Mouse (Mus musculus): ENCODE results near the gene Mad1l1.
A peak's percentile ranks its signal among the peaks of the same experiment; 100 is the strongest.

Gene Mad1l1

DNA sequence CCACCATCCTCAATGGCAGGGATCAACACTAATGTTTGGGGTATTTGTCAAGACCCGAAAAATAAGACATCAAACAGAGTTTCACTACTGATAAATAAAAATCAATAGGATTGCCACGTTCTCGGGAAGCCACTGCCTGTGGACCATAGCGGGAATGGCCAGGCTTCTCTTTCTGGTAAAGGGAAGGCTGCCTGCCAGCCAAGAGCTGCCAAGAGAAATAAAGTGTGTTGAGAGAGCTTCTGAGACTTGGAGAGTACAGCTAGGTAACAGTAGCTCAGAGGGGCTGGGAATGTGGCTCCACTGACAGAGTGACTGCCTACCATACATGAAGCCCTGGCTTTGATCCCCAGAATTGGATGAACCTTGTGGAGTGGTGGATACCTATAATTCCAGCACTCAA lies 108.4 kb downstream of the Mad1l1 start:
- DNase-seq = no peak

DNA sequence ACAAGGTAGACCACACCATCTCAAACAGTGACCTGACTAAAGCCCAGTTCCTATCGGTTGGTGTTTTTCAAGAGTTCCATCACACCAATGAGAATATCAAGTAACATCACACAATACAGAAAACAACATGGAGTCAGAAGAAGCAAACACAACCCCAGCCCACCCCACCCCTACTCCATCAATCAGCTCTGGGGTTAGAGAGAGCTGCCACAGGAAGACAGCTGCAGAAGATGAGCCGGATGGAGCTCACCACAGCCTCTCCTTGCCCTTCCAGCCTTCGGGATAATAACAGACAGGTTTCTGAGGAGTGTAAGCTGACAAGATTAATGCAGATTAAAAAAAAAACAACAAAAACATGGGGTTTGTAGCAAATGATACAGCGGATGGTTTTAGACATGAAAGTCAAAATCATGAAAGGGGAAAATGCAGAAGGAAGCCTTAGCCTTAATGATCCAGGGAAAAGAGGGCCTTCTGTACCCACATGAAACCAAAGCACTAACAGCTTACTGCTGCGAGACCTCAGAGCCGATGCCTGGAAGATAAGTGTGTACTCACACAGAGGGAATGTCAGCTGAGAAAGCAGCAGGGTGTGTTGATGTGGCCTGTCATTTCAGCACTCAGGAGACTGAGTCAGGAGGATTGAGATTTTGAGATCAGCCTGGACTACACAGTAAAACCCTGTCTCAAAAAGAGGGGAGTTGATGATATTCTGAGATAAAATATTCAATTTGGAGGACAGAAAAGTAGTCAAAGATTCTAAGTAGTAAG lies 110.8 kb downstream of the Mad1l1 start:
- no peak for DNase-seq

DNA sequence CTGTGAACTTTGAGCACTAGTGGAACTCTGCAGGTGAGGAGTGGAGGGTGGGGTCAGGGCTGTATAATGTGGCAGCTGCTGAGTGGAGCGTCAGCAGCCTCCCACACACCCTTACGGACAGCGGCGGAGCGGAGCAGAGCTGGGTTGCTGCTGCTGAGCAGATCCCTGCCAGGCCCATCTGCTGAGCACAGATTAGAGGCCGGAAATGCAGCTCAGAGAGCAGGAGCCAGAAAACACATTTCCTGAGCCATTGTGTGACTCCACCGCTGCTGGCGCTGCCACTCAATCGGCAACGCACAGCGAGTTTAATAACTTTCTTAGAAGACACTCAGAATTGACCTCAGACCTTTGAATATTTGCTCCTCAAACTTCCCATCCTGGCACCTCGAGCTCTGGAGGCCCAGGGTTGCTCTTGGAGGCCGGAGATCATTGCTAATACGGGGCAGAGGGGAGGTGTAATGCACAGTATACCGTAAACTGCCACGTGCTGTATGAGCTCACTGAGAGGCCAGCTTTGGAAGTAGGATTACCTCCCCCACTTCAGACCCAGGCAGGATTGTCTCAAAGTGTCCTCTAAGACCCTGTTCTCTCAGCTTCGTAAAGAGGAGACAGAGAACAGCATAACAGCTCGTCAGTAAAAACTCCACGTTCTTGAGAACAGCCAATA lies 112.5 kb downstream of the Mad1l1 start:
- DNase-seq = peak; percentile 61

DNA sequence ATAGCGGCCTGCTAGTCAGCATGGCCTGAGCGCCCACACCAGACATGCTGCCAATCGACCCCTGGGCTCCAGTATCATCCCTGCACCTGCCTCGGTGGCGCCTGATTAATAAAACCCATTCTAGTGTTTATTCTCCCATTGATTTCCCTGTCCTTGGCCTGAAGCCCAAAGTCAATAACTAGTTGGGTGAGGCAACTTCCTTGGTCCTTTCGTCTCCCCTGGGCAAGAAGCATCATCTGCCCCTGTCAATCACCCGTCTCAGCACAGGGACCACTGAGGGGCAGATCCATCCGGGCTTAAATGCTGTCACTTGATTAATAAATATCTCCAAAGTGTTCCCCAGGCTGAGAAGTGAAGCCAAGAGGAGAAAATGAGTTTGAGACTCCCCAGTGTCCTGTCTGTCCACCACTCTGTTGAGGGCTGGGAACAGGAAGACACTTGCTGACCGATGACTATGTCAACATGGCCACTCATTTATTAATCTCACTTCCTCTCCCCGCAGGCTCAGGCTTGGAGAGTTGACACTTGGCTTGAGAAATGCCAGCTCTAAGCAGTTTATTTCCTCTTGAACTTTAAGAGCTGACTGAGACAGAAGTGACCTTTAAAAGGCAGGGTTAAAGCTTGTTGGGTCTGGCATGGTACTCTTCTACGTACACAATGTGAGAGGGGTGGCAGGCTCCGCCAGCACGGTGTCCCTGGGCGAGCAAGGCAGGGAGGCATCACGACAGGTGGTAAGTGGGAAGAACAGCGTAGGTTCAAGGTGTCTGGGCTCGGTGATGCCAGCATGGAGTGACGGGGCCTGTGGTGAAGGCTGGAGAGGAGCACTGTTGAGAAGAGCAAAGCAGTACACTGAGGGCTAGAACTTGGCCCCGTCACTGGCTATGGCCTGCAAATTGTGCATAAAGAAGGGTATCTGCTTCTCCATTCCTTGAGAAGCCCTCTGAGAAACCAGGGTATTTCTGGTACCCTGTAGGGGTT lies 114.3 kb downstream of the Mad1l1 start:
- DNase-seq = no peak

DNA sequence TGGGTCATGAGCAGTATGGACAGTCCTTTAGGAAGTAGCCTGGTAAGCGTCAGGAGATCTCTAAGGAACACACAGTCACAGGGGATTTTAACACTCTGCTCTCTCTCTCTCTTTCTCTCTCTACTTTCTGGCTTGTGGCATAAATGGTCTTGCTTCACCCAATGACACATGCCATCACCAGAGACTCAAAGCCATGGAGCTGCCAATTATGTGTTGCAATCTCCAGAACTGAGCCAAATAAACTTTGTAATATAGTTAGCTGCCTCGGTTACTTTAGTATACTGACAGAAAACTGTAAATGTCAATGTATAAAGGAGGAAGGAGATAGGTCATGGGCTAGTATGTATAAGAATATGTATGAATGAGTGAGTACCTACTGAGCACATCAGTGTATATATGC lies 115.4 kb downstream of the Mad1l1 start:
- DNase-seq = no peak

DNA sequence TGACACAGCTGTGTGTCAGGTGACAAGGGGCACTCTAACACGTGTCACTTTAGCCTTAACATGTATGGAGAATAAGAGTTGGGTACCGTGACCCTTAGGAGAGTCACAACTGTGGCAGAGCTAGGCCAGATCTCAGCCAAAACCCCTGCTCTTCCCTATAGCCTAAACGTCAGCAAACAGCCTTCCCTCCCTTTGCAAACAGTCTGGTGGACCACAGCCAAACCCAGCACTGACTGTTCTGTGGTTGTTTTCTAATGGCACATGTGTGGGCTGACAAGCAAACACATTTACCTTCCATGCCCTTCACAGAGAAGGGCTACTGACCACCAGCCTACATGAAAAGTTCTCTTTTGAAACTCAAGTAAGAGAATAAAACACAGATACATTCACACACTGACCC lies 116.9 kb downstream of the Mad1l1 start:
- no peak for DNase-seq

DNA sequence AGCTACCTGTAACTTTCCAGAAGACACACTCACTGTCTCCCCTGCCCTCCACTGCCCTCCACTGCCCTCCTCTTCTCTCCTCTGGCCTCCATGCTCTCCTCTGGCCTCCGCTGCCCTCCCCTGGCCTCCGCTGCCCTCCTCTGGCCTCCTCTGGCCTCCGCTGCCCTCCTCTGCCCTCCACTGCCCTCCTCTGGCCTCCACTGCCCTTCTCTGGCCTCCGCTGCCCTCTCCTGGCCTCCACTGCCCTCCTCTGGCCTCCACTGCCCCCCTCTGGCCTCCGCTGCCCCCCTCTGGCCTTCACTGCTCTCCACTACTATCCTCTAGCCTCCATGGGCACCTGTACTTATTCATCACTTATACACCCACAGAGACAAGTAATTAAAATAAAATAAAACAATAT lies 117.3 kb downstream of the Mad1l1 start:
- DNase-seq = no peak

DNA sequence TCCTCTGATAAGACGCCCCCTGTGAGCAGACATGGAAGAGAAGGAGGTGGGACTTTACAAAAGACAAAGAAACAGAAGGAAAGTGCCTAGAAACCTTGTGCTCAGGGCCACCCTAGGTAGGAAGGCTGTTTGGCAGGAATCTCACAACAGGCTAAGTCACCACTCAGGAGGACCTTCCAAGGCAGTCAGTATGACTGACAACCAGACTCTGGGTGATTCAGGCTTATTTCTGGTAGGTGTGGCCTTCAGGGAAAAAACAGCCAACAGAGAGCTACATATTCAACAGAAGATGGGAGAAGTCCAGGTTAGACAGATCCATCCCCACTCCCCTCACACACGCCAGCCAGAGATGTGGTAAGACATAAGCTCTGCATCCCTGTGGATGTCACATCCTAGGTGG lies 118.9 kb downstream of the Mad1l1 start:
- DNase-seq = no peak

DNA sequence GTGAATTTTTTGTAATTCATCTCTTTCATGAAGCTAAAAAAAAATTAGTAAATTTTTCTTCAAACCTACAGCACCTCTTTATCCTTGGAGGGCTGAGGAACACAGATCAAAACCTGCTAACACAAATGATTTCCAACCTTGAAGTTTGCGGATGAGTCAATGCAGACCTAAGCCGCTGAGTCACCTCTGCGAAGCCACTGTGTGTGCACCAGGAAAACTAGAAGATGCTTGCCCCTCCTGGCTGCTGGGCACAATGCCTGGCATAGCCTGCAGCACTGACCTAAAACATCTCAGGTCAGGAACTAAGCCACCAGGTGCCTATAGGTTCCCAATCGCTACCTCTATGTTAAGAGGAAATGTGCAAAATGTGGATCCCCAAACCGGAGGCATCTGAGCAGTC lies 119.8 kb downstream of the Mad1l1 start:
- no peak for DNase-seq

DNA sequence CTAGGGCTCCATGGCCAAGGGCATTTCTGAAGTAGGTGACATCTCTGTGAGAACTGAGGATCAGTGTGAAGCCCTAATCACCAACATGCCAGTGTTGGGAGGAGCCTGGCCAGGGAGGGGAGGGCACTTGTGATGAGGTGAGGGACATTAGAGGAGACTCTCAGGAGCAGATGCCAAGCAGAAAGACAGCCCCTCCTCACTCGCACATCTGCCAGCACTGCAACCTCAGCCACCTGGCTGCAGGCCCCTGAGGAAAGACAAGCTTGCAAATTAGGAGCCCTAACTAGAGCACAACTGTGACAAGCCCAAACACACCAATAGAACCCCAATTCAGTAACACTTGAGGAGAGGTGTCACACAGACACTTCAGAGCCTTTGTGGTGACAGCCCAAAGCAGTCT lies 120.2 kb downstream of the Mad1l1 start:
- no peak for DNase-seq

DNA sequence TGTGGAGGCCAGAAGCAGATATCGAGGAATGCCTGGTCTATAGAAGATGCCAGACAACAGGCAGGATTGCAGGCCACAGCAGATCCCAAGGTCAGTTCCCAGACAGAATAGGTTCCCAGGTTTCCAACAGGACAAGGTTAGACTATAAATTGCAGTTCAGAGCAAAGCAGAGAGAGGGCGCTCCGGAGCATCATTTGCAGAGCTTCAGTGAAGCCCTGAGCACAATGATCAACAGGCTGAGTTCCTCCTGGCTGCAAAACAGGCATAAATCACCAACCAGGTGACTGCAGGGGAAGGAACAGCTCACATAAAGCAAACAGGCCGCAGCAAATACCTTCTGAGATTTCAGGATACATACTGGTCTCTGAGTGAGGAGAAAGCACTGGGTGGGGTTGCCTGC lies 123.6 kb downstream of the Mad1l1 start:
- peak; percentile 77 for DNase-seq

DNA sequence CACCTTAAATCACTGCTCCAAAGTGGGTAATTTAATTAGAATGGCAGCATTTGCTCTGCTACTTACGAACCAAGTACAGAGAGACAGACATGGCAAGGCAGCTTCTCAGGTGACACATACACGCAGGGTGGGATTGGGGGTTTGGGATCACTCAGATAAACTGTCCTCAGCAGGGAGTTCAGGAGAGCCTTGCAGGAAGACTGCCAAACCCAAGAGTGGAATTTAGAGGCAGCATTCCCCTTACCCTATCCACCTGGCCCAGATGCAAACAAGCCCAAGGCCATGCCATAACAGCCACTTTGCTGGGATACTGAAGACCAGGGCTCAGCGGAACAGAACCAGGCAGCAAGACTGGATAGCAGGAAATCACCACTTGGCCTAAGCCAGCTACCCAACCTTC lies 124.9 kb downstream of the Mad1l1 start:
- no peak for DNase-seq

DNA sequence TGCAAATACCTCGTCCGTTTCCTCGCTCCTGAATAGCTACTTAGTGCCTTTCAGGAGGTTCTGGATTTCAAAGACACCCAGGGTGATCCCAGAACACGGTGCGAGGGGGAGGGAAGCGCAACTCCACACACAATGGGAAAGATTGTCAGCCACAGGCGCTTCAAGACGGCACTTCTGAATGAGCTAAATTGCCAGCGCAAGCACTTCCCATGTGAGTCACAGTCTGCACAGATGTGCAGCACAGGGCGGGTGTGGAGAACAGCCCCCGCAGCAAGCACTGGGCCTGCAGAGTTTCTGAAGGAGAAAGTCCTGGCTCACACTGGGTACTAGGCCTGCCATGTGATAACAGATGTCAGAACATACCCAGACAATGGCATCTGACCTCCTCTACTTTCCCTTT lies 127.2 kb downstream of the Mad1l1 start:
- no peak for DNase-seq

DNA sequence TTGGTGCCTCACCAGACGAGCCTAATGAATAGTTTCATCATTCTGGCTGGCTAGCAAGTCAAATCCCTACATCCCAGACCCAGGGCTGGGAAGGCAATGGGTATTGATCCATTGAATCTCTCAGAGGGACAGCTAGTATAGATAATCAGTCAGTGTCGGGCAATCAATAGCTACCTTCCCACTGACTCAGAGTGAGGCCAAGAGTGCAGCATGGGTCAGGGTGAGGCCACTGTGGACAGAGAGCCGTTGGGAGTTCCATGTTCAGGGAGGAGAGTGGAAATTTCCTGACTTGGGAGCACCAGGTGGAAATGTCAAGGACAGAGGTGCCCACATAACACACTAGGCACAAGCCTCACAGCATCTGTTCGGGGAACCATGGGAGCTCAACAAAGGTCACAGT lies 129.8 kb downstream of the Mad1l1 start:
- no peak for DNase-seq

DNA sequence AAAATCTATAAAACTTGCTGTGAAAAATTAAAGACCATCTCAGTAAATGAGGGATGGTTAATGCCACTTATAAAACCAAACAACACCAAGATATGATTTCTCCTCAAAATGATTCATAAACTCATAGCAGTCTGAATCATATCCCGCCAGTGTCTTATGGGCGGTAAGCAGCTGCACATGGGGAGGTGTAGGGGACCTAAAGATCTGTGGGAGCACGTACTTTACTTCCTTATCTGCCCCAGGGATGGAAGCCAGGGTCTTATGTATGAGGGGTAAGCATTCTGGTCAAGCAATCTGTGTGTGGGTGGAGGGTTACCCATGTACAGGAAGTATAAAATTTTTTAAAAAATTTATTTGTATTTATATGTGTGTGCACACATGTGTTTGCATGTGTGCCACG lies 135.0 kb downstream of the Mad1l1 start:
- DNase-seq = no peak

DNA sequence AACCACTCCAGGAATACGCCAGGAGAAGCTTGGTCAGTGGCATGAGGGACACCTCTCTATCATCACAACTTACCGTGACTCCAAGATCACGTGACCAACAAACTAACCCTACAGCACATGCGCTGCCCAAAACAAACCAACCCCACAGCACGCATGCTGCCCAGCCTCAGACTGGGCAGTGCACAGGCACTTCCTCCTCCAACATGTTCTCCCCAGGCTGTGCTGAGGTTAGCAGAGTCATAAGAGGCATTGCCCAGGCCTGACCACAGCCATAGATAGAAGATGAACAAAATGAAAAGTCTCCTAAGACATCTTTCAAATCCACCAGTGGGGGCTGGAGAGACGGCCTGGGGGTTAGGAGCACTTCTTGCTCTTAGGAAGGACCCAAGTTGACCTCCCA lies 135.6 kb downstream of the Mad1l1 start:
- DNase-seq = no peak

DNA sequence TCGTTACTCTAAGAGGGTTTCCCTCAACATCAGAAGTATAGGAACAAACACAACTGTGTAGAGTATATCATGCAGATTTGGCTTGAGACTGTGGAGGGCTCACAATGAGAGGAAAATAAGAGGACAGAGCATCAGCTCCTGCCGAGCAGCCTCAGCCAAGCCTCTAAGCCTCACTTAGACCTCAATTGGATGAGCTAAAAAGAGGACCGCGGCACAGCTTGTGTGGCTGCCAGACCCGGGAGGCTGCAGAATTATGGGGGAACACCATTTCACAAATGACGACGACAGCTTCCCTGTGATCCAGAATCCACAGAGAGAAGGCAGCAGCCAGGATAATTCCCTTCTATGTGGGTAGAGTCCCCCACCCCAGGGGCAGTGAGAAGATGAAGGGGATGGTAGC lies 138.0 kb downstream of the Mad1l1 start:
- DNase-seq = no peak

DNA sequence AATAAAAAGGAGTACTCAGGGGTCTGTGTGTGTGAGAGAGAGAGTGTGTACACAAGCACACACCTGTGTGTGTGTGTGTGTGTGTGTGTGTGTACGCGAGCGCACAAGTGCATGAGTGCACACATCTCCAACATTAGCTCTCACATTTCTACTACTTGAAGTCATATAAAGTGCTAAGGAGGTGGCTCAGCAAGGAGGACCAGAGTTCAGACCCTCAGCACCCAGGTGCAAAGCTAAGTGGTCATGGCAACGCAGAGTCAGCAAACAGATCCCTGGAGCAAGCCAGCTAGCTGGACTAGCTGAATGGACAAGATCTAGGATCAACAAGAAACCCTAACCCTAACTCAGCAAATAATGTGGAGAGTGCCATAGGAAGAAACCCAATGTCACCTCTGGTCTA lies 139.0 kb downstream of the Mad1l1 start:
- no peak for DNase-seq

DNA sequence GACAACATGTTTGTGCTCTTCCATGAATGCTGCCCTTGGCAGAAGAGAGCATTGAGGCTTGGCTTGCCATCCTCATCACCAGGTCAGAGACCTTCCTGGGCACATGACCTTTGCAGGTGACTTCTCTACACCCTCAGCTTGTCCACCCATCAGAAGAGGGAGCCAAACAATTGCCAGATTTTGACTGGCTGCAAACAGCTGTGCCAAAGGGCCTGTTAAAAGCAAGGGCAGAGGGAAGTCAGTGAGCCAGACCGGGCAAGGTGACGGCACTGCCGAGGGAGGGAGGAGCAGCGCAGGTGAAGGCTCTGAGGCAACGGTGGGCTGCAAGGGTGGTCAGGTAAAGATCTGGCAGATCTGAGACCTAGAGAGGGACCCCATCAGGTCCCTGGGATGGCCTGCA lies 141.3 kb downstream of the Mad1l1 start:
- no peak for DNase-seq

DNA sequence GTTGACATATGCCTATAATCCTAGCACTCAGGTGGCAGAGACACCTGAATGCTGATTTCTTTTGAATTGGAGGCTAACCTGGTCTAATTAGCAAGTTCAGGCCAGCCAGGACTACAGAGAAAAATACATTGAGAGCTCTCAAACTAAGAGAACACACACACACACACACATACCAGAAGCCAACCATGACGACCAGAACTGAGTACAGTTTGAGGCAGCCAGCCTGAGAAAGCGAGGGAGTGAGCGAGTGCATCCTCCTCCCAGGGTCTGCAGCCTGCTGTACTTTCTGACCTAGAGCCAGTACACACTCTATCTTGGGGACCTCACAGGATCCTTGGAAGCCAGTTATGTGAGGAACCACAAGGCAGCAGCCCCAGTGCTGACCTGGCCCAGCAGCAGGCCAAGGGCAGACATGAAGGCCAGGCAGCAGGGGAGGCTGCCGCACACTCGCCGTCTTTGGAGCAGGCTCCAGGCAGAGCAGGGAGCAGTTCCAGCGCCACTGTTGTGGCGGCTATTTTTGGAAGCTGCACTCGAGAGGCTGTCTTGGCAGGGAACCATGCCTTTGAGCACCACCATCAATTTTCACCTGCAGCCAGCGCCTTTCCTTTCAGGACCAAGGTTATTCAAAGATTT lies 143.2 kb downstream of the Mad1l1 start:
- no peak for DNase-seq

DNA sequence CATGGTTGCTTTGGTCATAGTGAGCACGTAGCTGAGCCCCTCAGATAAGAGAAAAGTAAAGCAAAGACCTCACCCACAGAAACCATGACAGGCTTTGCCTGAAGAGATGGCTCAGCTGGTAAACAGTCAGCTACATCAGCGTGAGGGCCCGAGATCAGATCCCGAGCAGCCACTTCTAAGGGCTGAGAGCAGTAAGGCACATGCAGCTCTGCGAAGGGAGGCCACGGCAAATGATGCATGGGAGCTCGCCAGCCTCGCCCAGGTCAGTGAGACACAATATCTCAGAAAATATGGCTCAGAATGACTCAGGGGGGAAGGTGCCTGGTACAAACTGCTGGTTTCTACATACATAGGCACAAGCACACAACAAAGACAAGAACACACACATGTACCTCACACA lies 143.8 kb downstream of the Mad1l1 start:
- DNase-seq = no peak

DNA sequence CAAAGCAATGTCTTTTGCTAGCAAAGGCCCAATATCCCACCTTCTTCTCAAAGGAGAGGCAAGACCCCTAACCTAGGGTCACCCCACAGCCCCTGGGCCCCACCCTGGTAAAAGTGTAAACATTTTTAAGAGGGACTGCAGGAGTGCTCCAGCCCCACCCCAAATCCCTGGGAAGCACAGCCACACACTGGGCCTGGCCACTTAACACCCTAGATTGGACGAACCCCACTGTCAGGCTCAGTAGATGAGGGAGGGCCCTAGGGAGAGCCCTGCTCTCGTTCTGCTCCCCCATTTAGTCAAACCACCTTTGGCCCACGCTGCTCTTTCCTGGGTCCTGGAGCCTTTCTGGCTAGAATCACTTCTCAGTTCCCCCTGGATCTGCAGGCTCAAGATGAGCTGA lies 145.0 kb downstream of the Mad1l1 start:
- DNase-seq = no peak

DNA sequence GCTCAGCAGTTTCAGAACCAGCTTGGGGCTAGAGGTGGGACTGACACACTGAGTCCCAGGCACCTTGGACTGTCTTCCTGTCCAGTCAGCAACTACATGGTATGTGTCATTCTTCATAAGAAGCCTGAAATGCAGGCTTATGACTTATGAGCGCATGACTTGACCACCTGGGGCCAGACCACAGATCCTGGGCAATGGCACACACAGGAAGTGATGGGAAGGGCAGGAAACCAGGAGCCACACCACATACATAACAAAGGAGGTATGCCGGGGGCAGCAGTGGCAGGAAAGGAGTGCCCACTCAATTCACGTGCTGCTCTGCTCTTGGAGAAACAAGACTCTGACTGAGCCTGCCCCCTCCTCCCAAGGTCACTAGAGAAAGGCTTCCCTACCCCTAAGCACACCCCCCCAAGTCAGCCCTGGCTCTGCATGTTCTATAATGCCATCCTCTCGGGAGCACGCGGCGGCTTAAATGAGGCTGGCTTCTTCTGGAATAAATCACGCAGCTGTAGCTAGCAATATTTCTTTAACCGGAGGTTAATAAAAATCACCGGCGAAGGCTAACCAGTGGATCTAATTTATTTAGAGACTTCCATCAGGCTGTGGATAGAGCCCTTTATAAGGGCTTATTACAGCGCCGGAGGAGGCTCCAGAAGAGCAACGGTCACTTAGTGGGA lies 146.4 kb downstream of the Mad1l1 start:
- no peak for DNase-seq
